Mouse (Mus musculus): Measurements from ENCODE around the gene Zhx3. TPM values are rescaled to one million over a fixed set of nuclear protein-coding genes. Genes with fewer than 3 reads are reported as not detected.

The Zhx3 gene
- 87.8 and 103 TPM in 2 replicates for total RNA-seq (2021)
- long read RNA-seq, experiment 1, partial matches to known transcripts = 6 of 15 reads
- long read RNA-seq, experiment 1, other reads (novel, unspliced or antisense) = 8 of 15 reads
- long read RNA-seq, experiment 2, partial matches to known transcripts = 14 of 15 reads
- long read RNA-seq, experiment 2, other reads (novel, unspliced or antisense) = 1 of 15 reads

- DNase-seq = peak; percentile 96
These were observed at the start of gene Zhx3 for GRCm38 (mm10) chr2:160872890-160873382. Zhx3 (minus strand) TSS chr2:160872998.

- DNase-seq = no peak
These were observed 48.5 kb upstream of the Zhx3 start for GRCm38 (mm10) chr2:160921285-160921684.

DNA sequence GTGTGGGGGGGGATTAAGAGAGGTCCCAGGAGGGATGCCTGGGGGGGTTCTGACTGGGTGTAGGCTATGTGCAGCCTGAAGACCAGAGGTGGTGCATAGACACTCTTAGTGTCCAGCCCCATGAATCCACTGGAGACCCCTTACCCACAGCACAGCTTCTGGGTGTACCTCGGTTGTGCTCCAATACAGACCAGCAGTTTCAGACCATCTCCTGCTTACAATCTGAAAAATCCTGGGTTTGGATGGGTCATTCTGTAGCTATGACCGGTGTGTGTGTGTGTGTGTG is 46.1 kb upstream of the Zhx3 start:
- no peak for DNase-seq

GRCm38 (mm10) chr2:160918154-160918929 is 45.5 kb upstream of the Zhx3 start:
- no peak for DNase-seq

DNA sequence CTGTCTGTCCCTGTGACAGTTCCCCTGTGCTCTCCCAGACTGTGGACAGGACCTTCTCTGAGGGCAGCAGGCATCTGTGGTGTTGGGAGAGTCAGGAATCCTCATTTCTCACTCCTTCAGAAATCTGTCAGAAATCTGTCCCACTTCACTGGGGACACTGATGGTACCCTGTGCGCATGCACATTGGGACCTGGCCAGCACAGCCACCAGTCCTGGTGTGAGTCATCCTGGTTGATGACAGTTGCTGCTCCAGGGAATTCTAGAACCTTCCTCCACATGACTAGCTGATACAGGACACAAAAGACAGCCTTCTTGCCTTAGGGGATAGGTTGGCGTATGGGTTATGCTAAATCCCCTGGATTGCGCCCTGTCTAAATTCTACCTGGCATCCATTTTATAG is 44.5 kb upstream of the Zhx3 start:
- no peak for DNase-seq

GRCm38 (mm10) chr2:160916714-160917113 is 43.9 kb upstream of the Zhx3 start:
- no peak for DNase-seq

GRCm38 (mm10) chr2:160915821-160916610 is 43.2 kb upstream of the Zhx3 start:
- no peak for DNase-seq

GRCm38 (mm10) chr2:160914656-160915055 is 41.9 kb upstream of the Zhx3 start:
- no peak for DNase-seq

- DNase-seq = no peak
These were observed 39.5 kb upstream of the Zhx3 start, which contains the start of gene Emilin3 for GRCm38 (mm10) chr2:160912231-160912671. Emilin3 (minus strand) TSS chr2:160912328.

DNA sequence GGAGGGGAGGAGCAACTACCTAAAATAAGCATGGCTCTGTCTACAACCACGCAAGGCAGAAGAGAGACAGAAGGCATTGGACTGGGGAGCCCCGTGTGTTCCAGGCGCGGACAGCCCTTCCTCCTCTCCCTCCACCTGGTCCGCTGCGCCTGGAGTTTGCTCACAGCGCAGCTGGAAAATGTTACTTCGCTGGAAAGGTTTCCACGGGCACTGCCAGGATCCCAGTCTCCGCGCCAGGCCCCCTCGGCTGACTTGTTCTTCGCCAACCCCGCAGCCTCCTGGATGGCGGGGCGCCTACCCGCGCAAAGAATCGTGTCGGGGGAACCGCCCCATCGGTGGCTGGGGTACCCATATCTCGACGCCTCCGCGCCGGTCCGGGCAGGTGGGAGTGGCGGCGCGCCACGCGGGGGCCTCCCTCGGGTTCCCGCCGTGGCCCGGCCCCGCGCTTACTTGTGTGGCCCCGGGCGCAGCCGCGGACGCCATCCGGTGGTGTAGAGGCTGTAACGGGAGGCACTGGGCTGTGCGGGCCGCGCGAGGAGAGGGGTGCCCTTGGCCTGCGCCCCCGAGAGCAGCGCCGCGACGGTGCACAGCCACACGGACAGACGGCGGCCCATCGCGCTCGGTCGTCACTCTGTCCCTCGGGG is 38.9 kb upstream of the Zhx3 start:
- peak; percentile 40 for DNase-seq

GRCm38 (mm10) chr2:160910633-160911032 is 37.8 kb upstream of the Zhx3 start:
- no peak for DNase-seq

DNA sequence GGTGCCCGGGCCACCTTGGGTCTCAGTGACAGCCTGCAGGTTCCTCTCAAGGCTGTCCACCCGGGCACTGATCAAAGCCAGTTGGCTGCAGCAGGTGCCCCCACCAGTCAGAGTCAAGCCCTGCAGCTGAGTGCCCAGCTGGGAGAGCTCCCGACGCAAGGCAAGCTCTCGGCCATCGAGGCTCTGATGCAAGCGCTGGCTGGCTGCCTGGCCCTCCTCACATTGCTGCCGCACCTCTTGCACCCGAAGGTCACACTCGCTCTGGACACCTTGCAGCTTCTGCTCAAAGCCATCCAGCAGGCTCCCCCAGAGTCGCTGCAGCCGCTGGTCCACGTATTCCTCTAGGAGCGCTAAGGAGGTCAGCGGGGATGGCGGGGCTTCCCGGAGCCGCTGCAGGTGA is 35.8 kb upstream of the Zhx3 start:
- DNase-seq = peak; percentile 53

DNA sequence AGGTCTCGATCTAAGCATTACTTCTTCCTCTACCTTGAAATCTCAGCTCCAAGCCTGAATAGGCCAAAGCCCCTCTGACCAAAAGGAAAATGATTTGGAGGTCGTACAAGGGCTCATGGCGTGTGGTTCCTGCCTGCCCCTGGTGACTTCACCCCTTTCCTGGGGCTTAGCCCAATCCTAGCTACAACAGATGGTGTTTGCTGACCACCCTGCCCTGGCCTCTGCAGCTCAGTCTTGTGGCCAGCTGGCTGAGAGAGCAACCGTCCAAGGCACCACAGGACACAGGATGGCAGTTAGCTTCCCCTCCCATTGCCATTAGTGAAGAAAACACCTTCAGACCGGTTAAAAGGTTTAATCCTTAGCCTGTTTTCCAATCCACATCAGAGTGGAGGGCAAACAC is 33.3 kb upstream of the Zhx3 start:
- DNase-seq = no peak

- no peak for DNase-seq
These were observed 32.5 kb upstream of the Zhx3 start for GRCm38 (mm10) chr2:160905301-160905700.

DNA sequence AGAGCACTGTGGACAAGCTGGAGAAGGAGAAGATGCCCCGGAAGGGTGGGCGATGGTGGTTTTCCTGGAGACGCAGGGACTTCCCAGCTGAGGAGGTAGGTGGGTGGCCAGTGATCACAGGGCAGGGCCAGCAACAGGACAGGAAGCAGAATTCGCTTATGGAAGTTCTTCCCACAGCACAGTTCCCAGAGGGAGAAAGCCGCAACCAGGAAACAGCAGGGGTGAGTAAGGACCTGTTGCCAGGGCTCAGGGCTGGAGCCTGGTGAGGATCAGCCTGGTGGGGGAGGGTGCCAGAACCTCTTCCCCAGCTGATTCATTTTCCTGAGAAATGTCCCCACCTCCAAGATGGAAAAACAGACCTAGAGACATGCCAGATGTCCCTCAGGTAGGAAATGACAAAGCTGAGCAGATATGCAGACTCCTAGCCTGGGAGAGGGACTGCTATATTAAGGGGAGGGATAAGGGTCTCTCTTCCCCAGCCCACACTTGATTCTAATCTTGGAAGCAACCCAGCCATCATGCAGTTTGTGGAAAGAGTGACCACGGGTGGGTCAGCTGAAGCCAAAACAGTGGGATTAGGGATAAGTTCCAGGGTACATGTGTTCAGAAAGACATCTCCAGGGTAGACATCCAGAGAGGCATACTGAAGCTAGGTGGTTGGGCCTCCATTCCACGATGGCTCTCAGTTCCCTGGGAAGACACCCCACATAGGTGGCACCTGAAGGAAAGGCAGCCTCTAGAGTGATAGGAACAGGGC is 29.0 kb upstream of the Zhx3 start:
- DNase-seq = no peak

- DNase-seq = peak; percentile 52
These were observed 18.9 kb upstream of the Zhx3 start for GRCm38 (mm10) chr2:160891697-160892096.

DNA sequence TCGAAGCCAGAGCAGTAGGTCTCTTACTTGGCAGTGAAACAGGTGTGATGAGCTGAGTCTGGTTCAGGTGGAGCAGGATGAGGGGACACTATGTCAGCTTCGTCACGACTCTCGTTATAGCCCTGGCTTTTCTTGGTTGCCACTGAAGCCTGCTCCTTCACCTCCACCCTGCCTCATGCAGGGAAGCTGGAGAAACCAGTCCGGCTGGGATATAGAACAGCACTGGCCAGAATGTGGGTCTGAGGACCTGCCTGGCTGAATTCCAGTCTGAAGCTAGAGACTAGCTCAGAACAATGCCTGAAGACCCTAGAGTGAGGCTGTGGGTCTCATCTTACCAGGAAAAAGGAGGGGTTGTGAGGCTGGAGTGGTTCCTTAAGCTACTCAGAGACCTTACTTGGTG is 18.2 kb upstream of the Zhx3 start:
- no peak for DNase-seq

DNA sequence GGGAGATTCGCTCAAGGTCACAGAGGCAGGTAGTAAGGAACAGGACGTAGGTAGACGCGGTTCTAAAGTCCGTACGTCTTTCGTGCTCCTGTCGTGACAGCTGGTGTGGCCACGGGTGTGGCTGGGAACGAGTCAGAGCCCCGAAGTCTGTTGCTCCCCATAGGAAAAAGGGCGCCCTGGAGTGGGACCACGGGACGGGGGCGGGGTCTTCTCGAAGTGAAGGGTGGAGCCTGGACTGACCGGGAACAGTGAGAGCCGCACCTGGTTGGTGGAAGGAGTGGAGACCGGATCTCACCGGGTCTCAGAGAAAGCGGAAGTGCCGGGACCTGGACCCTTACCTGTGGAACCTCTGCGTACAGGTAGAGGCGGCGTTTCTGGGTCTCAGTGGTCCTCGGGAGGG is 15.1 kb upstream of the Zhx3 start:
- DNase-seq = peak; percentile 53

DNA sequence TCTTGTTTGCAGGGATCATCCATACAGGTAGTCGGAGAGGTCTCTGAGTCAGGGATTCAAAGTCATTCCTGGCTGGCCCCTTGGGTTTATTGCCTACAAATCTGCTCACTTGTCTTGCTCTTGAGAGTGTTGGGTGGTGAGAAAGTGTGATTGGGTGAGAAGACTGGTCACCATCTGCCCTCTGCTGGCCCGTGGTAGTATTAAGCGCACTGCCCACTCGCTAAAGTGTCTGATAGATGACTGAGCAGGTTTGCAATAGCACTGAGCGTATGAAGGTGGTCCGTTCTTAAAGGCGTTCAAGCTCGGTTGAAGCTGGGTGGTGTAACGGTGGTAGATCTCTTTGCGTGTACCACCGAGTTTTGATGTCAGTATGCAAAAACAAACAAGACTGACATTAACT is 14.5 kb upstream of the Zhx3 start:
- DNase-seq = peak; percentile 87

GRCm38 (mm10) chr2:160886221-160886620 is 13.4 kb upstream of the Zhx3 start:
- DNase-seq = no peak

GRCm38 (mm10) chr2:160884830-160885229 is 12.0 kb upstream of the Zhx3 start:
- peak; percentile 74 for DNase-seq

- peak; percentile 61 for DNase-seq
These were observed 11.1 kb upstream of the Zhx3 start for GRCm38 (mm10) chr2:160883912-160884311.

Measured in adrenal gland, postnatal 14 days (tissue).